Mouse (Mus musculus) liver, embryonic 14.5 days (tissue): ENCODE data around the gene Cntn5. TPM values are rescaled to one million over a fixed set of nuclear protein-coding genes. Genes with fewer than 3 reads are reported as not detected.

ENCODE experiments used
- ATAC-seq: fragments of 200-750 bp; cut with Nextera tagmentation; 2 replicates; pipeline ENCODE4 v1.8.0; 2017; ENCODE audit warnings: moderate number of reproducible peaks, mild to moderate bottlenecking, moderate library complexity; ENCODE audit not compliant: insufficient read depth
- DNase-seq, 3 experiments: peaks; one replicate each; pipeline ENCODE4 v3.0.0-alpha.2; 2012 to 2013; ENCODE audit warnings: low read depth in 3 of 3, low spot score in 3 of 3
- H3K27ac ChIP-seq: fragments of 300-500 bp; sonication (generic); 2 replicates; pipeline ENCODE4 v1.5.1; 2014; ENCODE audit warnings: moderate library complexity, mild to moderate bottlenecking, control low read depth, inconsistent platforms
- H3K27me3 ChIP-seq: fragments of 300-500 bp; sonication (generic); 2 replicates; pipeline ENCODE4 v1.6.1; 2014; ENCODE audit warnings: mild to moderate bottlenecking, low read length, moderate library complexity; ENCODE audit not compliant: control insufficient read depth, insufficient read depth
- H3K36me3 ChIP-seq: fragments of 300-500 bp; sonication (generic); replicated peaks from 2 replicates; pipeline ENCODE4 v1.6.1; 2014; ENCODE audit warnings: low read depth; ENCODE audit not compliant: control insufficient read depth, insufficient read depth
- H3K4me1 ChIP-seq, 2 experiments: fragments of 200-500 bp in 1 of 2; fragments of 300-500 bp in 1 of 2; sonication (generic) in 1 of 2; replicated peaks; 2 replicates each; pipeline ENCODE4 v1.6.1; 2012 to 2014; ENCODE audit warnings: antibody characterized with exemption in 1 of 2, inconsistent platforms in 1 of 2, low read length in 1 of 2; ENCODE audit not compliant: control insufficient read depth in 2 of 2, insufficient read depth in 2 of 2
- H3K4me2 ChIP-seq: fragments of 300-500 bp; sonication (generic); 2 replicates; pipeline ENCODE4 v1.6.1; 2014; ENCODE audit warnings: low read depth, mild to moderate bottlenecking, control low read depth, moderate library complexity
- H3K4me3 ChIP-seq, 2 experiments: fragments of 200-500 bp in 1 of 2; fragments of 300-500 bp in 1 of 2; sonication (generic) in 1 of 2; 2 replicates each; pipeline ENCODE4 v1.5.1; 2012 to 2014; ENCODE audit warnings: low read depth in 2 of 2, low read length in 2 of 2, mild to moderate bottlenecking in 2 of 2, control low read depth in 1 of 2, inconsistent platforms in 1 of 2, moderate library complexity in 1 of 2; ENCODE audit not compliant: insufficient read depth in 1 of 2
- H3K9ac ChIP-seq: fragments of 300-500 bp; sonication (generic); replicated peaks from 2 replicates; pipeline ENCODE4 v1.6.1; 2014; ENCODE audit warnings: mild to moderate bottlenecking, control low read depth, moderate library complexity
- H3K9me3 ChIP-seq: fragments of 300-500 bp; sonication (generic); 2 replicates; pipeline ENCODE4 v1.6.1; 2016; ENCODE audit warnings: low read length, mixed read lengths; ENCODE audit not compliant: control insufficient read depth
- CTCF ChIP-seq: IDR thresholded peaks from 2 replicates; pipeline ENCODE4 v1.5.1; 2016; ENCODE audit warnings: antibody characterized with exemption, low read depth, control low read depth
- EP300 ChIP-seq: IDR thresholded peaks from 2 replicates; pipeline ENCODE4 v1.6.1; 2016; ENCODE audit warnings: antibody characterized with exemption, low read depth
- WGBS: fragments of 180-500 bp; shearing (Covaris S2); extraction: QIAGEN DNeasy Blood & Tissue Kit; methylation state at CpG from one replicate; pipeline ENCODE4 v1.1.7; 2014; ENCODE audit not compliant: insufficient replicate concordance; 5-methylcytosine and 5-hydroxymethylcytosine counted together
- polyA plus RNA-seq, 2 experiments: library from polyadenylated mRNA; depleted of rRNA in 1 of 2; stranded (reverse) in 1 of 2; unstranded in 1 of 2; fragments of >200 nt; fragmentation: Nextera tagmentation in 1 of 2; extraction: Ambion mirVana in 1 of 2; gene quantifications; 2 replicates each; pipeline versions ENCODE4 v1.2.1 to v1.2.3; 2012 to 2014

The Cntn5 gene
- polyA plus RNA-seq, 2 experiments: not detected

- ATAC-seq (no peak), DNase-seq (no peak)
- Histone ChIP-seq H3K36me3 (no peaks in the 10 kb centered on the region), H3K9ac (no peak overlapping the region), H3K4me3 (no peak overlapping the region), H3K9me3 (no peaks in the 10 kb centered on the region), H3K27ac (no peak overlapping the region), H3K4me2 (no peak overlapping the region), H3K4me1 (no peaks in the 10 kb centered on the region), H3K27me3 (no peaks in the 10 kb centered on the region)
- 51% methylated on average over 5 of the region's 5 CpGs for WGBS
- TF ChIP-seq CTCF (no peak), EP300 (no peak)
Observed at GRCm38 (mm10) chr9:10072860-10073259, 831.7 kb downstream of the Cntn5 start.

- Histone ChIP-seq H3K4me1 (no peaks in the 10 kb centered on the region), H3K4me3 (no peak overlapping the region), H3K4me2 (no peak overlapping the region), H3K27me3 (no peaks in the 10 kb centered on the region), H3K27ac (no peak overlapping the region), H3K9ac (no peak overlapping the region), H3K36me3 (no peaks in the 10 kb centered on the region), H3K9me3 (no peaks in the 10 kb centered on the region)
- TF ChIP-seq EP300: no peak
- no peak for TF ChIP-seq CTCF
- WGBS: 38% methylated on average over 2 of the region's 2 CpGs
- DNase-seq (no peak), ATAC-seq (no peak)
Observed at GRCm38 (mm10) chr9:10071271-10071670, 833.3 kb downstream of the Cntn5 start.

GRCm38 (mm10) chr9:10044969-10045789 is 859.4 kb downstream of the Cntn5 start:
- H3K36me3 ChIP-seq: no peaks in the 10 kb centered on the region
- H3K9me3 ChIP-seq: no peaks in the 10 kb centered on the region
- WGBS: 35% methylated on average over 4 of the region's 4 CpGs
- H3K27ac ChIP-seq: no peak overlapping the region
- H3K9ac ChIP-seq: no peak overlapping the region
- H3K4me2 ChIP-seq: no peak overlapping the region
- TF ChIP-seq CTCF (no peak), EP300 (no peak)
- no peaks in the 10 kb centered on the region for H3K4me1 ChIP-seq
- DNase-seq (no peak), ATAC-seq (no peak)
- H3K27me3 ChIP-seq: no peaks in the 10 kb centered on the region
- no peak overlapping the region for H3K4me3 ChIP-seq

GRCm38 (mm10) chr9:10043001-10043400 is 861.6 kb downstream of the Cntn5 start:
- Histone ChIP-seq H3K4me3 (no peak overlapping the region), H3K36me3 (no peaks in the 10 kb centered on the region), H3K9me3 (no peaks in the 10 kb centered on the region), H3K27me3 (no peaks in the 10 kb centered on the region), H3K27ac (no peak overlapping the region), H3K9ac (no peak overlapping the region), H3K4me2 (no peak overlapping the region), H3K4me1 (no peaks in the 10 kb centered on the region)
- ATAC-seq (no peak), DNase-seq (no peak)
- TF ChIP-seq CTCF: no peak
- no peak for TF ChIP-seq EP300
- WGBS: 49% methylated on average over 3 of the region's 3 CpGs

- H3K4me1 ChIP-seq: no peaks in the 10 kb centered on the region
- H3K9me3 ChIP-seq: no peaks in the 10 kb centered on the region
- H3K36me3 ChIP-seq: no peaks in the 10 kb centered on the region
- no peak for DNase-seq
- H3K27ac ChIP-seq: no peak overlapping the region
- no peak overlapping the region for H3K4me3 ChIP-seq
- no peak overlapping the region for H3K9ac ChIP-seq
- no peaks in the 10 kb centered on the region for H3K27me3 ChIP-seq
- 66% methylated on average over 3 of the region's 3 CpGs for WGBS
- TF ChIP-seq CTCF: no peak
- TF ChIP-seq EP300: no peak
- H3K4me2 ChIP-seq: no peak overlapping the region
- no peak for ATAC-seq
Observed at GRCm38 (mm10) chr9:10015129-10015528, 889.4 kb downstream of the Cntn5 start.
